Mouse (Mus musculus): ENCODE measurements around the gene Rere. TPM values are rescaled to one million over a fixed set of nuclear protein-coding genes. Genes with fewer than 3 reads are reported as not detected.

Rere gene
- total and polyA plus RNA-seq, 2 experiments from 2014 or later: 25.9 to 32.9 TPM

- H3K9ac ChIP-seq (replicated peaks; ENCODE audit: low read length): no peak overlapping the region
- no peak overlapping the region for H3K4me3 ChIP-seq (ENCODE audit: low read length)
- H3K27ac ChIP-seq: peak overlapping the region; percentile 16; the same call in 1 of the 2 replicates
- no peaks in the 10 kb centered on the region for H3K9me3 ChIP-seq (ENCODE audit: low read length)
- DNase-seq (ENCODE audit: low spot score) (peak; percentile 53), ATAC-seq (no peak)
- WGBS: 70% methylated on average over 13 of the region's 13 CpGs
- no peaks in the 10 kb centered on the region for H3K27me3 ChIP-seq (ENCODE audit: insufficient read depth, low read length)
- no peak overlapping the region for H3K4me2 ChIP-seq (ENCODE audit: low read depth, low read length)
- H3K4me1 ChIP-seq (ENCODE audit: insufficient read depth, low read length): no peaks in the 10 kb centered on the region
- no peak for TF ChIP-seq CTCF (IDR thresholded peaks at IDR 0.05; ENCODE audit: low read depth)
- peaks cover 72% of the 10 kb centered on the region for H3K36me3 ChIP-seq (ENCODE audit: insufficient read depth, low read length)
Observed at GRCm38 (mm10) chr4:150616029-150616420, 334.6 kb downstream of the Rere start.

- TF ChIP-seq CTCF (IDR thresholded peaks at IDR 0.05; ENCODE audit: low read depth): no peak
- Histone ChIP-seq H3K9me3 (ENCODE audit: low read length) (no peaks in the 10 kb centered on the region), H3K4me3 (ENCODE audit: low read length) (no peak overlapping the region), H3K27ac (no peak overlapping the region), H3K4me1 (ENCODE audit: insufficient read depth, low read length) (no peaks in the 10 kb centered on the region), H3K27me3 (ENCODE audit: insufficient read depth, low read length) (no peaks in the 10 kb centered on the region), H3K4me2 (ENCODE audit: low read depth, low read length) (no peak overlapping the region), H3K9ac (replicated peaks; ENCODE audit: low read length) (no peak overlapping the region), H3K36me3 (ENCODE audit: insufficient read depth, low read length) (peaks cover 70% of the 10 kb centered on the region)
- no peak for ATAC-seq
- no peak for DNase-seq (ENCODE audit: low spot score)
- 95% methylated on average over 20 of the region's 20 CpGs for WGBS
Observed at GRCm38 (mm10) chr4:150616841-150617240, 335.4 kb downstream of the Rere start.

- Histone ChIP-seq H3K4me3 (ENCODE audit: low read length) (no peak overlapping the region), H3K9ac (replicated peaks; ENCODE audit: low read length) (no peak overlapping the region), H3K27ac (no peak overlapping the region), H3K27me3 (ENCODE audit: insufficient read depth, low read length) (no peaks in the 10 kb centered on the region), H3K36me3 (ENCODE audit: insufficient read depth, low read length) (peaks cover 63% of the 10 kb centered on the region), H3K4me1 (ENCODE audit: insufficient read depth, low read length) (no peaks in the 10 kb centered on the region), H3K4me2 (ENCODE audit: low read depth, low read length) (no peak overlapping the region), H3K9me3 (ENCODE audit: low read length) (no peaks in the 10 kb centered on the region)
- no peak for ATAC-seq
- WGBS: 77% methylated on average over 7 of the region's 7 CpGs
- no peak for DNase-seq (ENCODE audit: low spot score)
- no peak for TF ChIP-seq CTCF (IDR thresholded peaks at IDR 0.05; ENCODE audit: low read depth)
Observed at GRCm38 (mm10) chr4:150619011-150619410, 337.6 kb downstream of the Rere start.

- H3K36me3 ChIP-seq (ENCODE audit: insufficient read depth, low read length): peaks cover 34% of the 10 kb centered on the region
- no peak for DNase-seq (ENCODE audit: low spot score)
- H3K4me3 ChIP-seq (ENCODE audit: low read length): no peak overlapping the region
Observed at GRCm38 (mm10) chr4:150622641-150623040, 341.2 kb downstream of the Rere start.

GRCm38 (mm10) chr4:150624214-150624823 is 342.9 kb downstream of the Rere start:
- ATAC-seq: no peak
- H3K27ac ChIP-seq: no peak overlapping the region

More at GRCm38 (mm10) chr4:150622641-150623040, 341.2 kb downstream of the Rere start:
- Histone ChIP-seq H3K9ac (replicated peaks; ENCODE audit: low read length) (no peak overlapping the region), H3K27ac (no peak overlapping the region), H3K4me2 (ENCODE audit: low read depth, low read length) (no peak overlapping the region), H3K27me3 (ENCODE audit: insufficient read depth, low read length) (no peaks in the 10 kb centered on the region), H3K9me3 (ENCODE audit: low read length) (no peaks in the 10 kb centered on the region), H3K4me1 (ENCODE audit: insufficient read depth, low read length) (no peaks in the 10 kb centered on the region)
- WGBS: 92% methylated on average over 13 of the region's 13 CpGs
- no peak for ATAC-seq
- TF ChIP-seq CTCF (IDR thresholded peaks at IDR 0.05; ENCODE audit: low read depth): no peak

GRCm38 (mm10) chr4:150624933-150625332 is 343.5 kb downstream of the Rere start:
- Histone ChIP-seq H3K27ac (no peak overlapping the region), H3K4me3 (ENCODE audit: low read length) (no peak overlapping the region), H3K9ac (replicated peaks; ENCODE audit: low read length) (no peak overlapping the region), H3K4me1 (ENCODE audit: insufficient read depth, low read length) (no peaks in the 10 kb centered on the region), H3K4me2 (ENCODE audit: low read depth, low read length) (no peak overlapping the region), H3K27me3 (ENCODE audit: insufficient read depth, low read length) (no peaks in the 10 kb centered on the region), H3K36me3 (ENCODE audit: insufficient read depth, low read length) (peaks cover 15% of the 10 kb centered on the region; the same call in 1 of the 2 replicates), H3K9me3 (ENCODE audit: low read length) (no peaks in the 10 kb centered on the region)
- no peak for ATAC-seq
- DNase-seq (ENCODE audit: low spot score): no peak
- WGBS: 81% methylated on average over 4 of the region's 4 CpGs
- TF ChIP-seq CTCF (IDR thresholded peaks at IDR 0.05; ENCODE audit: low read depth): no peak

More at GRCm38 (mm10) chr4:150624214-150624823, 342.9 kb downstream of the Rere start:
- Histone ChIP-seq H3K27me3 (ENCODE audit: insufficient read depth, low read length) (no peaks in the 10 kb centered on the region), H3K36me3 (ENCODE audit: insufficient read depth, low read length) (peaks cover 18% of the 10 kb centered on the region; the same call in 1 of the 2 replicates), H3K4me2 (ENCODE audit: low read depth, low read length) (no peak overlapping the region), H3K9me3 (ENCODE audit: low read length) (no peaks in the 10 kb centered on the region), H3K4me3 (ENCODE audit: low read length) (no peak overlapping the region), H3K9ac (replicated peaks; ENCODE audit: low read length) (no peak overlapping the region), H3K4me1 (ENCODE audit: insufficient read depth, low read length) (no peaks in the 10 kb centered on the region)
- no peak for TF ChIP-seq CTCF (IDR thresholded peaks at IDR 0.05; ENCODE audit: low read depth)
- DNase-seq (ENCODE audit: low spot score): no peak
- 62% methylated on average over 11 of the region's 11 CpGs for WGBS

- TF ChIP-seq CTCF (IDR thresholded peaks at IDR 0.05; ENCODE audit: low read depth): peak; percentile 88
- WGBS: 13% methylated on average over 1 of the region's 1 CpGs
- Histone ChIP-seq H3K4me3 (ENCODE audit: low read length) (no peak overlapping the region), H3K27me3 (ENCODE audit: insufficient read depth, low read length) (no peaks in the 10 kb centered on the region), H3K27ac (no peak overlapping the region), H3K9ac (replicated peaks; ENCODE audit: low read length) (no peak overlapping the region), H3K4me1 (ENCODE audit: insufficient read depth, low read length) (no peaks in the 10 kb centered on the region), H3K36me3 (ENCODE audit: insufficient read depth, low read length) (peaks cover 15% of the 10 kb centered on the region; the same call in 1 of the 2 replicates), H3K9me3 (ENCODE audit: low read length) (no peaks in the 10 kb centered on the region), H3K4me2 (ENCODE audit: low read depth, low read length) (no peak overlapping the region)
- ATAC-seq: peak; percentile 61
- peak; percentile 83 for DNase-seq (ENCODE audit: low spot score)
Observed at GRCm38 (mm10) chr4:150625425-150625824, 344.0 kb downstream of the Rere start.
